Mouse (Mus musculus): ENCODE results near the gene Thbd. TPM values are rescaled to one million over a fixed set of nuclear protein-coding genes. Genes with fewer than 3 reads are reported as not detected.

The Thbd gene
- total and polyA plus RNA-seq, 3 experiments = not detected

GRCm38 (mm10) chr2:148398901-148399685 is 8.9 kb downstream of the Thbd start:
- no peak overlapping the region for H3K4me2 ChIP-seq (ENCODE audit: insufficient read depth, low read depth, poor library complexity, severe bottlenecking)
- peaks cover 0 to 2% of the 10 kb centered on the region in 2 experiments; a peak in 1 of 4 replicates for H3K4me1 ChIP-seq (ENCODE audit: control insufficient read depth in 1 of 2, insufficient read depth in 2 of 2)
- H3K79me2 ChIP-seq (replicated peaks; ENCODE audit: control insufficient read depth, extremely low read depth, insufficient read depth, poor library complexity, severe bottlenecking) = no peaks in the 10 kb centered on the region
- H3K27ac ChIP-seq (ENCODE audit: insufficient read depth, low read depth) = no peak overlapping the region
- in situ Hi-C loops (cut with MboI; ENCODE audit: low pct_ligation_motif_present, low pct_unique_long_range_greater_than_20kb, low sequenced_read_pairs) (loop anchor here (25.0 kb wide), 1 partner anchor 263 kb away; the partner anchor contains the start of gene Nxt1), dilution Hi-C loops (cut with MboI; ENCODE audit: extremely low pct_ligation_motif_present, extremely low pct_unique_long_range_greater_than_20kb, low sequenced_read_pairs) (no loop called here)
- H3K9me3 ChIP-seq (replicated peaks; ENCODE audit: low read length) = peaks cover 5% of the 10 kb centered on the region
- H3K36me3 ChIP-seq (replicated peaks in 1 of 2; ENCODE audit: control insufficient read depth in 1 of 2, insufficient read depth in 1 of 2, low read length in 1 of 2) = no peaks in the 10 kb centered on the region
- no peaks in the 10 kb centered on the region for H3K27me3 ChIP-seq (replicated peaks)
- H3K4me3 ChIP-seq (replicated peaks in 1 of 3; ENCODE audit: low read depth in 2 of 3, low read length in 2 of 3, poor library complexity in 1 of 3) = no peak overlapping the region
- TF ChIP-seq POLR2AphosphoS2 (IDR thresholded peaks at IDR 0.05; ENCODE audit: low read depth, low read length) (no peak), CTCF (conservative IDR thresholded peaks at IDR 0.05 in 1 of 2, IDR thresholded peaks at IDR 0.05 in 1 of 2; ENCODE audit: low read depth in 2 of 2, low read length in 2 of 2) (no peak), IRF4 (IDR thresholded peaks at IDR 0.05; ENCODE audit: low read depth, low read length) (no peak), ETS1 (conservative IDR thresholded peaks at IDR 0.05; ENCODE audit: low read depth, low read length) (no peak), SIN3A (IDR thresholded peaks at IDR 0.05; ENCODE audit: low read length) (no peak), PAX5 (IDR thresholded peaks at IDR 0.05; ENCODE audit: low read length) (no peak), ZC3H11A (IDR thresholded peaks at IDR 0.05; ENCODE audit: low read depth, low read length) (no peak), ZMIZ1 (IDR thresholded peaks at IDR 0.05; ENCODE audit: low read depth, low read length) (no peak), MAZ (IDR thresholded peaks at IDR 0.05; ENCODE audit: low read depth, low read length) (no peak), ELF1 (IDR thresholded peaks at IDR 0.05; ENCODE audit: low read depth, low read length) (no peak), UBTF (IDR thresholded peaks at IDR 0.05; ENCODE audit: low read depth, low read length) (no peak)
- no peak overlapping the region for H3K9ac ChIP-seq (ENCODE audit: insufficient read depth, low read depth)
- no peak for DNase-seq (ENCODE audit: extremely low read depth)

DNA sequence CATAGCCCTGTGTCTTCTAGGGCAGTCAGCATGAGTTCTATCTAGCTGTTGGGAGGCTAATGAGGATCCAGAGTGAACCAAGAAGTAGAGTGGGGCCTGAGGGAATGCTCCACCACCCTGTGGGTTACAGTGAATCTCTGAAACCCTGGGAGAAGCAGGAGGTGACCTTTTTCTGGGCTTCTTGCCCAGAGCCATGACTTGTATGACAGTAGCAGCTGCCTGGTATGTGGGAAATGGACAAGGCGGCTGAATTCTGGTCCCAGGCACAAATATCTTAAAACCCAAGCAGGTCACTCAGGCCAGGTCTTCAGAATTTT is 10.2 kb downstream of the Thbd start:
- Histone ChIP-seq H3K27ac (ENCODE audit: insufficient read depth, low read depth) (no peak overlapping the region), H3K4me3 (replicated peaks in 1 of 3; ENCODE audit: low read depth in 2 of 3, low read length in 2 of 3, poor library complexity in 1 of 3) (no peak overlapping the region), H3K4me1 (ENCODE audit: control insufficient read depth in 1 of 2, insufficient read depth in 2 of 2) (peaks cover 2 to 12% of the 10 kb centered on the region in 2 experiments; a peak in 3 of 4 replicates), H3K9me3 (replicated peaks; ENCODE audit: low read length) (peaks cover 5% of the 10 kb centered on the region), H3K9ac (ENCODE audit: insufficient read depth, low read depth) (no peak overlapping the region), H3K4me2 (ENCODE audit: insufficient read depth, low read depth, poor library complexity, severe bottlenecking) (no peak overlapping the region), H3K27me3 (replicated peaks) (no peaks in the 10 kb centered on the region), H3K79me2 (replicated peaks; ENCODE audit: control insufficient read depth, extremely low read depth, insufficient read depth, poor library complexity, severe bottlenecking) (no peaks in the 10 kb centered on the region), H3K36me3 (replicated peaks in 1 of 2; ENCODE audit: control insufficient read depth in 1 of 2, insufficient read depth in 1 of 2, low read length in 1 of 2) (no peaks in the 10 kb centered on the region)
- dilution Hi-C loops (cut with MboI; ENCODE audit: extremely low pct_ligation_motif_present, extremely low pct_unique_long_range_greater_than_20kb, low sequenced_read_pairs) = no loop called here
- no peak for DNase-seq (ENCODE audit: extremely low read depth)
- TF ChIP-seq GABPA (IDR thresholded peaks at IDR 0.05; ENCODE audit: insufficient replicate concordance, low read depth, low read length) = no peak
- no peak for TF ChIP-seq HCFC1 (IDR thresholded peaks at IDR 0.05; ENCODE audit: low read depth, low read length)
- no peak for TF ChIP-seq MYC (IDR thresholded peaks at IDR 0.05; ENCODE audit: low read depth, low read length)
- no peak for TF ChIP-seq E2F4 (IDR thresholded peaks at IDR 0.05; ENCODE audit: insufficient replicate concordance, low read depth, low read length)
- no peak for TF ChIP-seq PAX5 (IDR thresholded peaks at IDR 0.05; ENCODE audit: low read length)
- no peak for TF ChIP-seq MAX (IDR thresholded peaks at IDR 0.05; ENCODE audit: low read length)
- TF ChIP-seq SMC3 (IDR thresholded peaks at IDR 0.05; ENCODE audit: low read depth, low read length) = no peak
- TF ChIP-seq RAD21 (IDR thresholded peaks at IDR 0.05; ENCODE audit: low read depth, low read length) = no peak
- no peak for TF ChIP-seq MEF2A (IDR thresholded peaks at IDR 0.05; ENCODE audit: borderline replicate concordance, low read depth, low read length)
- TF ChIP-seq ETS1 (conservative IDR thresholded peaks at IDR 0.05; ENCODE audit: low read depth, low read length) = no peak
- TF ChIP-seq POLR2A (IDR thresholded peaks at IDR 0.05; ENCODE audit: low read depth, low read length) = no peak
- no peak for TF ChIP-seq KAT2A (IDR thresholded peaks at IDR 0.05; ENCODE audit: insufficient replicate concordance, low read length)
- TF ChIP-seq MXI1 (IDR thresholded peaks at IDR 0.05; ENCODE audit: low read depth, low read length) = no peak
- TF ChIP-seq BHLHE40 (IDR thresholded peaks at IDR 0.05; ENCODE audit: low read depth, low read length) = no peak
- no peak for TF ChIP-seq ZKSCAN1 (IDR thresholded peaks at IDR 0.05; ENCODE audit: borderline replicate concordance, low read depth, low read length)
- TF ChIP-seq TCF12 (IDR thresholded peaks at IDR 0.05; ENCODE audit: low read depth, low read length) = no peak
- no peak for TF ChIP-seq CTCF (conservative IDR thresholded peaks at IDR 0.05 in 1 of 2, IDR thresholded peaks at IDR 0.05 in 1 of 2; ENCODE audit: low read depth in 2 of 2, low read length in 2 of 2)
- no peak for TF ChIP-seq POLR2AphosphoS2 (IDR thresholded peaks at IDR 0.05; ENCODE audit: low read depth, low read length)
- TF ChIP-seq TBP (conservative IDR thresholded peaks at IDR 0.05; ENCODE audit: low read depth, low read length) = no peak
- in situ Hi-C loops (cut with MboI; ENCODE audit: low pct_ligation_motif_present, low pct_unique_long_range_greater_than_20kb, low sequenced_read_pairs) = loop anchor here (25.0 kb wide), 1 partner anchor 265 kb away; the partner anchor contains the start of gene Nxt1

Data from CH12.LX (cell line).